Mouse (Mus musculus): ENCODE measurements at regions not wholly inside any gene's neighbourhood (a gene's known extent, or its start where the extent isn't known, plus 50 kb on each side); places are given as distances from the start of the nearest gene placed in this dataset.

GRCm38 (mm10) chr16:7929112-7929511 is 495.8 kb downstream of the Tmem114 start:
- 47% methylated on average over 4 of the region's 4 CpGs for WGBS
- peaks cover 4% of the 10 kb centered on the region; the same call in 1 of the 2 replicates for H3K4me1 ChIP-seq (ENCODE audit: control insufficient read depth, insufficient read depth, low read length)
- ATAC-seq (ENCODE audit: low FRiP score, low TSS enrichment) = no peak
- H3K4me2 ChIP-seq (replicated peaks; ENCODE audit: low read depth, low read length) = no peak overlapping the region
- H3K9ac ChIP-seq (ENCODE audit: low read depth, low read length) = no peak overlapping the region
- H3K4me3 ChIP-seq (ENCODE audit: low read length) = no peak overlapping the region
- H3K27me3 ChIP-seq (ENCODE audit: control insufficient read depth, insufficient read depth, low read length) = no peaks in the 10 kb centered on the region
- H3K27ac ChIP-seq (ENCODE audit: low read depth, low read length) = no peak overlapping the region
- no peaks in the 10 kb centered on the region for H3K36me3 ChIP-seq (ENCODE audit: control insufficient read depth, insufficient read depth, low read length)
- H3K9me3 ChIP-seq (ENCODE audit: control insufficient read depth, low read length) = no peaks in the 10 kb centered on the region

- no peak overlapping the region for H3K4me3 ChIP-seq (ENCODE audit: low read length)
- peaks cover 4% of the 10 kb centered on the region; the same call in 1 of the 2 replicates for H3K4me1 ChIP-seq (ENCODE audit: control insufficient read depth, insufficient read depth, low read length)
- no peak overlapping the region for H3K4me2 ChIP-seq (replicated peaks; ENCODE audit: low read depth, low read length)
- no peaks in the 10 kb centered on the region for H3K9me3 ChIP-seq (ENCODE audit: control insufficient read depth, low read length)
- no peak for ATAC-seq (ENCODE audit: low FRiP score, low TSS enrichment)
- WGBS = 68% methylated on average over 6 of the region's 6 CpGs
- H3K27me3 ChIP-seq (ENCODE audit: control insufficient read depth, insufficient read depth, low read length) = no peaks in the 10 kb centered on the region
- no peak overlapping the region for H3K9ac ChIP-seq (ENCODE audit: low read depth, low read length)
- H3K36me3 ChIP-seq (ENCODE audit: control insufficient read depth, insufficient read depth, low read length) = no peaks in the 10 kb centered on the region
- H3K27ac ChIP-seq (ENCODE audit: low read depth, low read length) = no peak overlapping the region
Measured at GRCm38 (mm10) chr16:7928391-7928935, 496.5 kb downstream of the Tmem114 start.

GRCm38 (mm10) chr16:7927756-7928155 is 497.2 kb downstream of the Tmem114 start:
- no peaks in the 10 kb centered on the region for H3K27me3 ChIP-seq (ENCODE audit: control insufficient read depth, insufficient read depth, low read length)

GRCm38 (mm10) chr16:7895786-7896185 is 529.1 kb downstream of the Tmem114 start:
- Histone ChIP-seq H3K9ac (ENCODE audit: low read depth, low read length) (no peak overlapping the region), H3K27me3 (ENCODE audit: control insufficient read depth, insufficient read depth, low read length) (no peaks in the 10 kb centered on the region), H3K4me2 (replicated peaks; ENCODE audit: low read depth, low read length) (no peak overlapping the region), H3K4me1 (ENCODE audit: control insufficient read depth, insufficient read depth, low read length) (no peaks in the 10 kb centered on the region), H3K4me3 (ENCODE audit: low read length) (no peak overlapping the region), H3K27ac (ENCODE audit: low read depth, low read length) (no peak overlapping the region), H3K36me3 (ENCODE audit: control insufficient read depth, insufficient read depth, low read length) (no peaks in the 10 kb centered on the region), H3K9me3 (ENCODE audit: control insufficient read depth, low read length) (no peaks in the 10 kb centered on the region)
- no peak for ATAC-seq (ENCODE audit: low FRiP score, low TSS enrichment)
- WGBS = 86% methylated on average over 2 of the region's 2 CpGs

More at GRCm38 (mm10) chr16:7927756-7928155, 497.2 kb downstream of the Tmem114 start:
- no peak for ATAC-seq (ENCODE audit: low FRiP score, low TSS enrichment)
- H3K4me3 ChIP-seq (ENCODE audit: low read length) = no peak overlapping the region
- H3K4me1 ChIP-seq (ENCODE audit: control insufficient read depth, insufficient read depth, low read length) = peaks cover 4% of the 10 kb centered on the region; the same call in 1 of the 2 replicates
- no peaks in the 10 kb centered on the region for H3K36me3 ChIP-seq (ENCODE audit: control insufficient read depth, insufficient read depth, low read length)
- H3K27ac ChIP-seq (ENCODE audit: low read depth, low read length) = no peak overlapping the region
- no peaks in the 10 kb centered on the region for H3K9me3 ChIP-seq (ENCODE audit: control insufficient read depth, low read length)
- WGBS = 50% methylated on average over 8 of the region's 8 CpGs
- H3K9ac ChIP-seq (ENCODE audit: low read depth, low read length) = no peak overlapping the region
- H3K4me2 ChIP-seq (replicated peaks; ENCODE audit: low read depth, low read length) = no peak overlapping the region

GRCm38 (mm10) chr16:7892799-7893198 is 532.1 kb downstream of the Tmem114 start:
- Histone ChIP-seq H3K36me3 (ENCODE audit: control insufficient read depth, insufficient read depth, low read length) (no peaks in the 10 kb centered on the region), H3K27ac (ENCODE audit: low read depth, low read length) (no peak overlapping the region), H3K4me3 (ENCODE audit: low read length) (no peak overlapping the region), H3K4me1 (ENCODE audit: control insufficient read depth, insufficient read depth, low read length) (no peaks in the 10 kb centered on the region), H3K9ac (ENCODE audit: low read depth, low read length) (no peak overlapping the region), H3K27me3 (ENCODE audit: control insufficient read depth, insufficient read depth, low read length) (no peaks in the 10 kb centered on the region), H3K9me3 (ENCODE audit: control insufficient read depth, low read length) (no peaks in the 10 kb centered on the region), H3K4me2 (replicated peaks; ENCODE audit: low read depth, low read length) (no peak overlapping the region)
- WGBS = 86% methylated on average over 5 of the region's 5 CpGs
- no peak for ATAC-seq (ENCODE audit: low FRiP score, low TSS enrichment)

- no peak overlapping the region for H3K4me3 ChIP-seq (ENCODE audit: low read length)
- H3K4me1 ChIP-seq (ENCODE audit: control insufficient read depth, insufficient read depth, low read length) = no peaks in the 10 kb centered on the region
- no peak overlapping the region for H3K4me2 ChIP-seq (replicated peaks; ENCODE audit: low read depth, low read length)
- H3K27ac ChIP-seq (ENCODE audit: low read depth, low read length) = no peak overlapping the region
- H3K27me3 ChIP-seq (ENCODE audit: control insufficient read depth, insufficient read depth, low read length) = no peaks in the 10 kb centered on the region
- ATAC-seq (ENCODE audit: low FRiP score, low TSS enrichment) = no peak
- WGBS = 90% methylated on average over 2 of the region's 2 CpGs
- H3K9me3 ChIP-seq (ENCODE audit: control insufficient read depth, low read length) = no peaks in the 10 kb centered on the region
- no peaks in the 10 kb centered on the region for H3K36me3 ChIP-seq (ENCODE audit: control insufficient read depth, insufficient read depth, low read length)
- no peak overlapping the region for H3K9ac ChIP-seq (ENCODE audit: low read depth, low read length)
Measured at GRCm38 (mm10) chr16:7863406-7863805, 561.5 kb downstream of the Tmem114 start.

GRCm38 (mm10) chr16:7839139-7839538 is 585.8 kb downstream of the Tmem114 start:
- no peak for ATAC-seq (ENCODE audit: low FRiP score, low TSS enrichment)
- H3K36me3 ChIP-seq (ENCODE audit: control insufficient read depth, insufficient read depth, low read length) = no peaks in the 10 kb centered on the region
- H3K9me3 ChIP-seq (ENCODE audit: control insufficient read depth, low read length) = no peaks in the 10 kb centered on the region
- H3K4me3 ChIP-seq (ENCODE audit: low read length) = no peak overlapping the region
- H3K9ac ChIP-seq (ENCODE audit: low read depth, low read length) = no peak overlapping the region
- H3K4me1 ChIP-seq (ENCODE audit: control insufficient read depth, insufficient read depth, low read length) = no peaks in the 10 kb centered on the region
- 73% methylated on average over 5 of the region's 5 CpGs for WGBS
- H3K27me3 ChIP-seq (ENCODE audit: control insufficient read depth, insufficient read depth, low read length) = no peaks in the 10 kb centered on the region
- H3K27ac ChIP-seq (ENCODE audit: low read depth, low read length) = no peak overlapping the region
- no peak overlapping the region for H3K4me2 ChIP-seq (replicated peaks; ENCODE audit: low read depth, low read length)

- H3K9ac ChIP-seq (ENCODE audit: low read depth, low read length) = no peak overlapping the region
- 48% methylated on average over 6 of the region's 6 CpGs for WGBS
- no peaks in the 10 kb centered on the region for H3K9me3 ChIP-seq (ENCODE audit: control insufficient read depth, low read length)
- no peak overlapping the region for H3K27ac ChIP-seq (ENCODE audit: low read depth, low read length)
- no peaks in the 10 kb centered on the region for H3K36me3 ChIP-seq (ENCODE audit: control insufficient read depth, insufficient read depth, low read length)
- H3K4me3 ChIP-seq (ENCODE audit: low read length) = no peak overlapping the region
- no peak overlapping the region for H3K4me2 ChIP-seq (replicated peaks; ENCODE audit: low read depth, low read length)
- H3K4me1 ChIP-seq (ENCODE audit: control insufficient read depth, insufficient read depth, low read length) = no peaks in the 10 kb centered on the region
- H3K27me3 ChIP-seq (ENCODE audit: control insufficient read depth, insufficient read depth, low read length) = no peaks in the 10 kb centered on the region
- no peak for ATAC-seq (ENCODE audit: low FRiP score, low TSS enrichment)
Measured at GRCm38 (mm10) chr16:7831142-7831541, 593.8 kb downstream of the Tmem114 start.

- Histone ChIP-seq H3K36me3 (ENCODE audit: control insufficient read depth, insufficient read depth, low read length) (no peaks in the 10 kb centered on the region), H3K9ac (ENCODE audit: low read depth, low read length) (no peak overlapping the region), H3K4me2 (replicated peaks; ENCODE audit: low read depth, low read length) (no peak overlapping the region), H3K27ac (ENCODE audit: low read depth, low read length) (no peak overlapping the region), H3K27me3 (ENCODE audit: control insufficient read depth, insufficient read depth, low read length) (no peaks in the 10 kb centered on the region), H3K4me1 (ENCODE audit: control insufficient read depth, insufficient read depth, low read length) (no peaks in the 10 kb centered on the region), H3K4me3 (ENCODE audit: low read length) (no peak overlapping the region), H3K9me3 (ENCODE audit: control insufficient read depth, low read length) (no peaks in the 10 kb centered on the region)
- ATAC-seq (ENCODE audit: low FRiP score, low TSS enrichment) = no peak
- 90% methylated on average over 9 of the region's 9 CpGs for WGBS
Measured at GRCm38 (mm10) chr16:7829939-7830650, 594.8 kb downstream of the Tmem114 start.

Measured in kidney, embryonic 14.5 days (tissue).